Mouse (Mus musculus) hindbrain, embryonic 12.5 days (tissue): Measurements from ENCODE around the gene Ifi27l2a. TPM values are rescaled to one million over a fixed set of nuclear protein-coding genes. Genes with fewer than 3 reads are reported as not detected.
"Not testable (repeated sequence)": the region's sequence is repeated elsewhere in the genome, so short reads cannot be mapped to it uniquely, and the experiment has no call there.

Experiments
- ATAC-seq: fragments of 200-750 bp; cut with Nextera tagmentation; 2 replicates; pipeline ENCODE4 v1.8.0; 2017; ENCODE audit warnings: moderate TSS enrichment; ENCODE audit not compliant: low FRiP score
- H3K27ac ChIP-seq: fragments of 300-500 bp; sonication (generic); 2 replicates; pipeline ENCODE4 v1.5.1; 2016; ENCODE audit warnings: mild to moderate bottlenecking
- H3K27me3 ChIP-seq: fragments of 300-500 bp; sonication (generic); 2 replicates; pipeline ENCODE4 v1.6.1; 2016; ENCODE audit warnings: mild to moderate bottlenecking
- H3K36me3 ChIP-seq: fragments of 300-500 bp; sonication (generic); 2 replicates; pipeline ENCODE4 v1.6.1; 2016; ENCODE audit warnings: mild to moderate bottlenecking
- H3K4me1 ChIP-seq: fragments of 300-500 bp; sonication (generic); 2 replicates; pipeline ENCODE4 v1.6.1; 2016
- H3K4me2 ChIP-seq: fragments of 300-500 bp; sonication (generic); replicated peaks from 2 replicates; pipeline ENCODE4 v1.6.1; 2016; ENCODE audit warnings: mild to moderate bottlenecking
- H3K4me3 ChIP-seq: fragments of 300-500 bp; sonication (generic); 2 replicates; pipeline ENCODE4 v1.5.1; 2016; ENCODE audit warnings: mild to moderate bottlenecking
- H3K9ac ChIP-seq: fragments of 300-500 bp; sonication (generic); 2 replicates; pipeline ENCODE4 v1.6.1; 2016; ENCODE audit warnings: mild to moderate bottlenecking, moderate library complexity
- H3K9me3 ChIP-seq: fragments of 300-500 bp; sonication (generic); replicated peaks from 2 replicates; pipeline ENCODE4 v1.6.1; 2016; ENCODE audit warnings: mild to moderate bottlenecking
- WGBS: fragments of 180-500 bp; shearing (Covaris S2); methylation state at CpG from one replicate; pipeline ENCODE4 v1.1.7; 2016; 5-methylcytosine and 5-hydroxymethylcytosine counted together
- polyA plus RNA-seq: library from polyadenylated mRNA; unstranded; fragments of >200 nt; fragmentation: Nextera tagmentation; extraction: Ambion mirVana; gene quantifications from 2 replicates; pipeline ENCODE4 v1.2.1, GENCODE M21; 2016

The Ifi27l2a gene
- 3.2 and 3.7 TPM in 2 replicates for polyA plus RNA-seq

DNA sequence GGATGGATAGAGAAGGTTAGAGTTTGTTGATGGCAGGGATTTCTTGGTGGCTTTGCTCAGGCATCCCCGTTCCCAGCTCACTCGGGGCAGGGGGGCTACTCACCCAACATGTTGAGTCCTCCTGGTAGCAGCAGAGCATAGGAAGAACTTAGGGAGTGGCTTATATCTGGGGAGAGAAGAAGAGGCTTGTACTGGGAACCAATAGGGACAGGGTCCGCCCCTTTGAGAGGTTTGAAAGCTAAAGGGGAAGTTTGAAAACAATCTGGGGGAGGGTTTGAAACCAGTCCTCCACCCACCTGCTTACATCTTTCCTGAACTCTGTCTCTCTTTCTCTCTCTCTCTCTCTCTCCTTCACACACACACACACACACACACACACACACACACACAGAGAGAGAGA is at the start of gene Ifi27l2a:
Gene Ifi27l2a, minus strand, starts transcription at position 157 of the 400 bp plus-strand sequence.
- no peak within 1 kb of the TSS for H3K9ac ChIP-seq
- no peak within 1 kb of the TSS for H3K4me3 ChIP-seq
- no peak within 1 kb of the TSS for H3K4me2 ChIP-seq
- no peak within 1 kb of the TSS for H3K27ac ChIP-seq
- no peaks in the 10 kb centered on the region for H3K27me3 ChIP-seq
- no peaks in the 10 kb centered on the region for H3K36me3 ChIP-seq
- WGBS, result 58% methylated on average over 3 of the region's 3 CpGs
- ATAC-seq, result no peak
- no peaks in the 10 kb centered on the region for H3K9me3 ChIP-seq
- H3K4me1 ChIP-seq, result no peaks in the 10 kb centered on the region

DNA sequence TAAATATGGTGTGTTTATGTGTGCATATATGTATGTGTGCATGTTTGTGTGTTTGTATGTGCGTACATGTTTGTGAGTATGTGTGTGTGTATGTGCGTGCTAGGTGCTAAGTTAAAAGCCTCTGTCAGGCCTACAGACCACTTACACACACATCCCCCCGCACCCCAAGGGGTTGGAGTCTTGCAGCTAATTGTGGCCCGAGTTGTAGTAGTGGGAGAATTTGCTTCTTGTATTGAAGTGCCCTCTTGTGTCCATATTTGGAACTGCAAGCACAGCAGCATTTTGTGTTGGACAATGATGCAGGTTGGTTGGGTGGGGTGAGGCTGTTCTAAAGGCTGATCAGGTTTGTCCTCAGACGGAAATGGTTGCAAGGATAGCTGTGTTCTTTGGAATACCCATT is 49.3 kb upstream of the Ifi27l2a start:
- Histone ChIP-seq H3K9ac (no peak overlapping the region), H3K36me3 (no peaks in the 10 kb centered on the region), H3K9me3 (no peaks in the 10 kb centered on the region), H3K4me1 (no peaks in the 10 kb centered on the region), H3K27me3 (no peaks in the 10 kb centered on the region), H3K27ac (no peak overlapping the region), H3K4me3 (no peak overlapping the region), H3K4me2 (no peak overlapping the region)
- no peak for ATAC-seq
- WGBS, result 35% methylated on average over 5 of the region's 5 CpGs

DNA sequence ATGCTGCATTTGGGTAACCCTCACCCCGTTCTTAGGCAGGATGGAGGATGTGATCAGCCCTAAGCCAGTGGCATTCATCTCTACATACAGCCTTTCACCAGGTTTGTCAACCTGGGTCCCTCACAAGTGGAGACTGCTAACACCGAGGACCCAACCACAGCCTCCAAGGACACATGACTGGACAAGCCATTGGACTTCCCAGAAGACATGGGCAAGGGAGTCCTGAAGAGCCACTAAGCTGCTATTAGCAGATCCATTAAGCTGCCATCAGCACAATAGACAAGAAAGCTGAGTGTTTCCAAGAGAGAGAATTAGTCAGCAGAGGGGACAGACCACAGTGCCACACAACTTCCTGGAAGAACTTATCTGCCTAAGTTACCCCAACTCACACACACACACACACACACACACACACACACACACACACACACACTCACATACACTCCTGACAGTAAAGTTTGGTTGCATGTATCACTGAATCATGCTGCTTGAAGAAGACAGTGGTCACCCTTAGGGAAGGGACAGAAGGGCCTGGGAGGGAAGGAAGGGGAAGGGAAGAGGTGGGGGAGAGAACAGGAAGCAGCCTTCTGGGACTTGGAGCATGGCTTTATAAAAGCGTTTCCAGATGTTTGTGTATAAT is 47.7 kb upstream of the Ifi27l2a start:
- H3K4me2 ChIP-seq, result no peak overlapping the region
- no peak overlapping the region for H3K9ac ChIP-seq
- WGBS, result 71% methylated on average over 3 of the region's 3 CpGs
- no peak for ATAC-seq
- no peak overlapping the region for H3K27ac ChIP-seq
- no peak overlapping the region for H3K4me3 ChIP-seq
- no peaks in the 10 kb centered on the region for H3K36me3 ChIP-seq
- no peaks in the 10 kb centered on the region for H3K4me1 ChIP-seq
- H3K9me3 ChIP-seq, result no peaks in the 10 kb centered on the region
- H3K27me3 ChIP-seq, result no peaks in the 10 kb centered on the region

DNA sequence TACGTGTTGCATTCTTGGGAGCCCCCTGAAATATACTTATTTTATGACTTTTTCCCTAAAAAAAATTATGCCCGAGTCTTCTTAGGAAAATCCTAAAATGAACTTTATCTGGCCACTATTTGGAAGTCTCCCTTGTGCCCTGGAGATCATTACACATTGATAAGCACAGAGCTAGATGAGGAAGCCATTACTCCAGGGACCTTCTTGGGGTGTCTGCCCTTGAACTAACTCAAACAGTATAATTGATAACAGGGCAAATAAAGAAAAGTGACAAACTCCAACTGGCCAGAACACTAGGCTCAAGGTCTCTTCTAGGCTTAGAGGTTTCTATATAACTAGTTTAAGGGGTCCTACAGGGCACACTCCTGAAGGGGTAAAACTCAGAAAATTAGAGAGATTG is 44.3 kb upstream of the Ifi27l2a start:
- H3K36me3 ChIP-seq, result no peaks in the 10 kb centered on the region
- no peak overlapping the region for H3K4me2 ChIP-seq
- no peaks in the 10 kb centered on the region for H3K9me3 ChIP-seq
- no peak overlapping the region for H3K4me3 ChIP-seq
- H3K4me1 ChIP-seq, result no peaks in the 10 kb centered on the region
- H3K9ac ChIP-seq, result no peak overlapping the region
- H3K27ac ChIP-seq, result no peak overlapping the region
- WGBS, result 76% methylated on average over 2 of the region's 2 CpGs
- ATAC-seq, result no peak
- H3K27me3 ChIP-seq, result no peaks in the 10 kb centered on the region

DNA sequence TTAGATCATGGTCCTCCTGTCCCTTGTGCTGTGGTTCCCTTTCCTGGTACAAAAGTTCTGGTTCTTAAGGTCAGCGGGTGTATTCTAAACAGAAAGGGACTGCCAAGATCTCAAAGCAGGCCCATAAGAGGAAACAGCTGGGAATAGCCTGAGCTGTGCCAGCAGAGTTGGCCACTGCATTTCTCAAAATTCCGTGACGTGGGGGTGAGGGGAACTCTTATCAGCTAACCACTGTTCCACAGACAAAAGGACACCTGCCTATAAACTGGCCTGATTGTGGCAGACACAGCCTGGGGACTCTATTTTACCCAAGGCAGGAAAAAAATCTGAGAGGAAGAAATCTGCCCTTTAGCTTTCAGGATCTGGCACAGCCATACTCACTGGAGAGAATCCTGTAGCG is 43.8 kb upstream of the Ifi27l2a start:
- Histone ChIP-seq H3K36me3 (no peaks in the 10 kb centered on the region), H3K4me1 (no peaks in the 10 kb centered on the region), H3K4me2 (no peak overlapping the region), H3K4me3 (no peak overlapping the region), H3K27me3 (no peaks in the 10 kb centered on the region), H3K9ac (no peak overlapping the region), H3K27ac (no peak overlapping the region), H3K9me3 (no peaks in the 10 kb centered on the region)
- 84% methylated on average over 4 of the region's 4 CpGs for WGBS
- no peak for ATAC-seq

DNA sequence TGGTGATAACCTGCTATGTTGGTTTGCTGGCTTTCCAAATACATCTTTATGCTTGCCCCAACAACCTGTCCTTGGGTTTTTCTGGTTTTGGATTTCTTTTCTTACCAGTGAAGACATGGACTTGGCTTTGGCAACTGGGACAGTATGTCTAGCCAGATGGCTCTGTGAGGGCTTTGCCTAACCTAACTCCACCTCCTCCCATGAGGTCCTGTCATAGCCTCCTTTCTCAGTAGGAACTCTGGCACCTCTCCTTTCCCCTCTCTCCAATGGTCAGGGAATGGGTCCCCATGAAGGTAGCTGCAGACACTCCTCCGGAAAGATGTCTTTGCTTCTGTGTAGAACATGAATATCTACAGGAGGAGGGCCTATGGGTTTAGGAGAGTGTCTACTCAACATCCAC is 43.2 kb upstream of the Ifi27l2a start:
- Histone ChIP-seq H3K27me3 (no peaks in the 10 kb centered on the region), H3K4me2 (no peak overlapping the region), H3K9ac (no peak overlapping the region), H3K27ac (no peak overlapping the region), H3K36me3 (no peaks in the 10 kb centered on the region), H3K4me3 (no peak overlapping the region), H3K9me3 (no peaks in the 10 kb centered on the region), H3K4me1 (no peaks in the 10 kb centered on the region)
- WGBS, result 75% methylated on average over 1 of the region's 1 CpGs
- no peak for ATAC-seq

DNA sequence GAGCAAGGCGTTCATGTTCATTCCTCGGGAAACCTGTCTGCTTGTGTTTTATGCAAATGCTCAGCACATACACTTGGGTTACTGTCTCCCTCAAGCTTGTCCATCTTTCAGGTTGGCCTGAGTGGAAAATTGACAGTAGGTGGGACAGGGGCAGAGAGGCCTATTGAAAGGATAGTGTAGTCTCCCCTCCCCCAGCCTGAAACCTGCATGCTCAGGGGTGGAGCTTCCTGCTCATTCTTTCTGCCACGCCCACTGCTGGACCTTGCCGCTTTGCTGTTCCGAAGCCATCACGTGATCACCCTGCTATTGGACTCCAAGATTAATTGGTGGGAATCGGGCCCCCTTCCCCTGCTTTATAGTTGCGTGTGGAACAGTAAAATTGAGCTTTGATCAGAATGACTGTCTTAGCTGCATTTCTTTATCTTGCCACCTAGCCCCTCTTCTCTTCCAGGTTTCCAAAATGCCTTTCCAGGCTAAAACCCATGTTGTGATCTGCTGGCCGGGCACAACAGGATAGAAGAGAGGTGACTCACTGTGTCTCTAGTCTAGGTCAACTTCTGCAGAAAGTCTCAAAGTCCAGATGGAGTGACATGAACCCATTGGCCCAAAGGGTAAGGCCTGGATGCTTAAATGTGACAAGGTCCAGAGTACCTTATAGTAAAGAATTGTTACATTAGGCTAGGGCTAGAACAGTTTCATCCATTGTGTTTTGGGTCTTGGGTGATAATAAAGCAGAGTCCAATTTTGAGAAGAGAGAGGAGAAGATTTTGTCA is 40.9 kb upstream of the Ifi27l2a start:
- ATAC-seq, H3K4me2 ChIP-seq, H3K27ac ChIP-seq, H3K36me3 ChIP-seq, H3K4me1 ChIP-seq, H3K9me3 ChIP-seq, H3K27me3 ChIP-seq, H3K4me3 ChIP-seq, H3K9ac ChIP-seq: not testable (repeated sequence)
- 70% methylated on average over 9 of the region's 9 CpGs for WGBS

DNA sequence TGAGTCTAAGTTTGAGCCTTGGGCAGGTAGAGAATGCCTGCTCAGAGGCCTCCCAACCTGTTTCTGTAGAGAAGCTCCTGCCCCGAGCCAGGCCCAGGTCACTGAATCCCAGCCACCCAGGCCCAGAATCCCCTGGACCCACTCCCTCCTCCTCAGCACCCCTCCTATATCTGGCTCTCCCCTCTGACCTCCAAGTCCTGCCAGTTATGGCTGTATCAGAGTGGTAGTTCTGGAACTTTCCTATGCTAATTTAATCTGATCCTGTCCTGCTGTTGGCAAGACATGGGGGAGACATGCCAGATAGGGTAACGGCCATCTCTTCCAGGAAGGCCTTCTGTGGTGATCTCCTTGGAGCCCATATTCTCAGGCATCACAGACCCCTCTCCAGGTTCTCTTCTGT is 39.3 kb upstream of the Ifi27l2a start:
- Histone ChIP-seq H3K27ac (no peak overlapping the region), H3K4me1 (no peaks in the 10 kb centered on the region), H3K27me3 (no peaks in the 10 kb centered on the region), H3K4me2 (no peak overlapping the region), H3K9me3 (no peaks in the 10 kb centered on the region), H3K4me3 (no peak overlapping the region), H3K36me3 (no peaks in the 10 kb centered on the region), H3K9ac (no peak overlapping the region)
- 72% methylated on average over 2 of the region's 2 CpGs for WGBS
- ATAC-seq, result no peak

DNA sequence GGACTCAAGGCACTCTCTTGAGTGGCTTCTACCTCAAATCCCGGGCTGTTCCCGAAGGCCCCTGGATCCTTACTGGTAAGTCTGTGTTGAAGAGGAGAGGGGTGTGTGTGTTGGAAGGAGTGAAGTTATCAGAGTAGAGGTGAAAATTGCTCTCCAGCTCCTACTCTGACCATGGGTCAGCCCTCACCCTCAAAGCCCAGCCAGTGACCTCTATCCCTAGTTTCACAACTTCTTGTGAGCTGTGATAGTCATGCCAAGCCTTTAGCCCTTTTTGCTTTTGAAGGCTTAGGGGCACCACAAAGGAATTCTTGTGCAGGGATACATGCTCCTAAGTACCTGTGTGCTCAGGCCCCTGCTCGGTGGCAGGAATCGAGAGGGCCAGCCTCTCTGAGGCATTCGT is 38.2 kb upstream of the Ifi27l2a start:
- Histone ChIP-seq H3K9me3 (no peaks in the 10 kb centered on the region), H3K4me3 (no peak overlapping the region), H3K36me3 (no peaks in the 10 kb centered on the region), H3K4me2 (no peak overlapping the region), H3K27ac (no peak overlapping the region), H3K4me1 (no peaks in the 10 kb centered on the region), H3K27me3 (no peaks in the 10 kb centered on the region), H3K9ac (no peak overlapping the region)
- WGBS, result 79% methylated on average over 5 of the region's 5 CpGs
- no peak for ATAC-seq

DNA sequence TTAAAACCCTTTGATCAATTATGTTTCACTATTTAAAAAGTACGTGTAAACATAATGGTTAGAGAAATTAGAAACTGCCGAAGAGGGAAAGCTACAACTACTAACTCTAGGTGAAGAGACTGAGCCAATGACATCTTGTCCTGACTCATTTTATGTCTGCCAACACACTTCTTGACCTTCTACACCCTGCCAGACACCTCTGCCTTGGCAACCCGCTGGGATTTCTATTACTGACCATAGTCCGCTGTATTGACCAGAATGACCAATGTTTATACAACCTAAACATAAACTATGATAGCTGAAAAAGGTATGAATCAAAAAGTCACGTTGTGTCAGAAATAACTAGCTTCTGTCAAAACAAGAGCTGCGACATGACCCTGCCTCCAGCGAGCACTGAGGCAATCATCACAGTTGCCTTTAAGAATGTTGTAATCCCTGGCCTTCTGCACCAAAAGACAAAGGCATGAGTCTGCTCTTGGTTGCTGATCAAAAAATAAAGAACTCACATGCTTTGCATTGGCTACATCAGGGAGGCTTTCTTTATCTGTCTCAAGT is 34.1 kb upstream of the Ifi27l2a start:
- 72% methylated on average over 7 of the region's 7 CpGs for WGBS
- Histone ChIP-seq H3K27me3 (no peaks in the 10 kb centered on the region), H3K4me1 (no peaks in the 10 kb centered on the region), H3K36me3 (no peaks in the 10 kb centered on the region), H3K9ac (no peak overlapping the region), H3K4me3 (no peak overlapping the region), H3K9me3 (no peaks in the 10 kb centered on the region), H3K27ac (no peak overlapping the region), H3K4me2 (no peak overlapping the region)
- ATAC-seq, result no peak

DNA sequence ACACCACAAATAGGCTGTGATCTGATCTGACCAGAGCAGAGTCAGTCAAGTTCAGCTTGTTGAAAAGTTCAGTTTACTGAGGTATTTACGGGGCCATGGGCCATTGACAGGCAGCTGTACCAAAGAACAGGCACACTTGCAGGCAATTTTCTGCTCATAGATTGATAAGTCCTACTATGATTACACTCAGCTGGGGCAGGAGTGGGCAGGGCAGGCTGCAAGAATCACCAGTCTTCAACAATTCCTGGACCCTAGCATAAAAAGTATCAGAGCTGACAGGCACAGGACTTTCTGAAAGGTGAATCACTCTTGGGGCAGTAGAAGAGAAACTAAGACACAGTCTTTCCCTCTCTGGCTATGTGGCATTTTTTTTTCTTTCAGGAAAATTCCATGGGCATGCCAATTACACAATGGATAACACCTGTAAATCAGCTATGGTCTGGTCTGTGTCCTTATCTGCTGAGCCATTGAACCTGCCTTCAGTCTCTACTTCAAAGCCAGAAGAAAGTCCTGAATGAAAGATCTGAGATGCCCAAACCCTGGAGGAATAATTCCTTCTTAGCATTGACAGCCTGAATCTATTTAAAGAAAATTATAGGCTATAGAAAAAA is 33.4 kb upstream of the Ifi27l2a start:
- 87% methylated on average over 1 of the region's 1 CpGs for whole genome bisulfite sequencing
- H3K36me3 ChIP-seq, result no peaks in the 10 kb centered on the region
- ATAC-seq, result no peak

DNA sequence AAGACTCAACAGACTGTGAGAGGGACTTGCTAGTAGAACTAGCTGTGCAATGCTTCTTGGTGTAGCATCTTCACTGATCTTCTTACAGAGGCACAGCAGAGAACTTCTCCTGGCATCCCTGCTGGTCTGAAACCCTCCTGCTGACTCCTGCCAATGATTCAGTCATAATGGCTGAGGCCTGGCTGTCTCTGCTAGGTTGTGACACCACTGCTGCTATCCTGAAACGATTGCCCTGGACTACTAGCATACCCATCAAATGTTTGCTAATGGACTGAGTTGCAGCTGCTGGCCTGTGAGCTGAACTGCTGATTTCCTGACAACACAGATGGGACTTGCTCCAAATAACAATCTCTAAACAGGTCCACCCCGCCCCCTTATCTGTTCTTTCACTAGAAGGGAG is 31.0 kb upstream of the Ifi27l2a start:
- Histone ChIP-seq H3K4me2 (no peak overlapping the region), H3K27me3 (no peaks in the 10 kb centered on the region), H3K9me3 (no peaks in the 10 kb centered on the region), H3K9ac (no peak overlapping the region), H3K27ac (no peak overlapping the region), H3K36me3 (no peaks in the 10 kb centered on the region), H3K4me3 (no peak overlapping the region), H3K4me1 (no peaks in the 10 kb centered on the region)
- ATAC-seq, result no peak
- 53% methylated on average over 2 of the region's 2 CpGs for WGBS

More for the DNA sequence above, 33.4 kb upstream of the Ifi27l2a start:
- no peaks in the 10 kb centered on the region for H3K4me1 ChIP-seq
- H3K9ac ChIP-seq, result no peak overlapping the region
- no peaks in the 10 kb centered on the region for H3K27me3 ChIP-seq
- no peak overlapping the region for H3K4me3 ChIP-seq
- no peaks in the 10 kb centered on the region for H3K9me3 ChIP-seq
- no peak overlapping the region for H3K27ac ChIP-seq
- no peak overlapping the region for H3K4me2 ChIP-seq
